Mouse (Mus musculus): ENCODE results near the gene 1700025C18Rik.

The 1700025C18Rik gene

DNA sequence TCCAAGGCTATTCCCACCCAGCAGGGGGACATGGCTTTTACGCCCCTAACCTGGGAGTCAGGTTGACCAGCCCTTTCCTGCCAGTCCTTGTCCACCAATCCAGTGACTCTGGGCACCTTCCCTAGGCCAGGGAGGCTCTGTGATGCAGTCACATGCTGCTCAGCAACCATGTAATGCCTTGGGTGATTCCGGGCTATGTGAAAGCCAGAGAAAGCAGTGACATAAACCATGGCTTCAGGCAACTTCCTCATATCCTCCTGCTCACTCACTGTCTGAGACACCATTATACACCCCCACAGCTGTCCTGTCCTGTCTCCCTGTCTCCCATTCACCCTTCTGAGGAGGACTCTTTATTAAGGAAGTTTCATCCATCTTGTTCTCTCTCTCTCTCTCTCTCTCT lies at the start of gene 1700025C18Rik:
Gene 1700025C18Rik, minus strand, starts transcription at position 101 of the 400 bp plus-strand sequence.
- DNase-seq (ENCODE audit: low spot score in 2 of 2) = no peak

DNA sequence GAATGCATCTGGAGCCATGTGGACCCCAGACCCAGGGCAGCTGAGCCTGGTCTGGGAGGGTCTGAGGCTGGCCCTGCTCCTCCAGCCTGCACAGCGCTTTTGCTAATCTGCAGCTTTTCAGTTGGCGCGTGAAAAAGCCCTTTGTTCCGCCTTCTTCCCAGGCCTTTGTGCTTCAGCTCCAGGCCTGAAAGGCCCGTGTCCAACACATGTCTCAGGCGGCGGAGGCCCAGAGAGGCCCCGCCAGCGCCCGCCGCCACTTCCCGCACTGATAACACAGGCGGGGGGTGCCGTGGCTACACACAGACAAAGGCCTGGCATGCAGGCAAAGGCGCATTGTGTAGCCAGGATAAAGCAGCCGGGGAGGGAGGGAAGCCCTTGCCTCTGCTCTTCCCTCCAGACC lies 45.5 kb upstream of the 1700025C18Rik start:
- no peak for DNase-seq (ENCODE audit: low spot score in 2 of 2)

DNA sequence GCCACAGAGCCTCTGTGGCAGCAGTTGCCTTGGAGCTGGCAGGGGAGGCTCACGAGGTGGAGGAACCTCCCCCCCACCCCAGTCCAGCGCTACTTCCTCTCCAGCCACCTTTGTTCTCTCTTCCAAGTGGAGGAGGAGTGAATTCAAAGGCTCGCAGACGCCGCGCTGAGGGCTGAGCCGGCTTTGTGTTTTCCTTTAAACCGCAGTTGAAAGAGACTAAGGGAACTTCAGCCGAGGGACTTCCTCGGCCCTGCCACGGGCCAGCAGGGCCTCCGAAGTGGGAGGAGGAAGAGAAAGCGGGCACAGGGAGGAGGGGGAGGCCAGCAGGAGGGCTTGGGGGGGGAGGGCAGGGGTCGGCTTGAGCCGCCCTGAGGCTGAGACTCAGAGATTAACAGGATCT lies 43.0 kb upstream of the 1700025C18Rik start:
- peak in 1 of 2 experiments; percentile 9 for DNase-seq (ENCODE audit: low spot score in 2 of 2)

DNA sequence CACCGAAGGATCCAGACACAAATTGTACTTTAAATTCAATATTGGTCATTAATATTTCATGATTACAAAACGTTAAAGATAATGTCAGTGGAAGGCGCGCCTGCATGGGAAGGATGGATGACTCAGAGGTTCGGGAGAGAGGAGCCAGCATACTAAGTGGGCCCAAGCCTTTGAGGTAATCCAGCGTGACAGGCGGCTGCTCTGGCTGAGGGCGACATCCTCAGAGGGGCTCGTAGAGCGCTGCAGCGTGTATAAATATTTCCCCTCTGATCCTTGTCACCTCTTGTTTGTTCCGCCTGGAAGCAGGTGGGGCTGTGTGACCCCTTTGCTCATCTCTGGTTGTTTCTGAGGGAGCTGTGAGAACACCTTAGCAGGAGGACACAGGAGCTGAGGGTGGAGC lies 40.9 kb upstream of the 1700025C18Rik start:
- no peak for DNase-seq (ENCODE audit: low spot score in 2 of 2)

DNA sequence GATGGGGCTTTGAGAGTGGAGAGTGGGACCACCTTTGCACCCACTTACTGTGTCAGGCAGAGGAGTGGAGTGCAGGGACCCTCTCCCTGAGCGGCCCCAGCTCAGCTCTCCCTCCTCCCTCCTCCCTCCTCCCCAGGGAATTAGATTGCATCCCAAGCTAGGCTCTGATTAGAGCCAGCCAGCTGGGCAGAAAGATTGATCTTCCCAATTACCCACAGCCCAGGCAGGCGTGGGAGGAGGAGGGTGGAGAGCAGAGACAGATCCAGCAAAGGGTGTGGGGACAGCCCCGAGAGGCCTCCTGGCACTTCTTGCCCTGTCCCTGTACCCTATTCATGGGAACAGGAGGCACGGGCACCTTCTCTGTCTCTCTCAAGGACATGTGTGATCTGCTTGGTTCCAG lies 38.6 kb upstream of the 1700025C18Rik start:
- no peak for DNase-seq (ENCODE audit: low spot score in 2 of 2)

DNA sequence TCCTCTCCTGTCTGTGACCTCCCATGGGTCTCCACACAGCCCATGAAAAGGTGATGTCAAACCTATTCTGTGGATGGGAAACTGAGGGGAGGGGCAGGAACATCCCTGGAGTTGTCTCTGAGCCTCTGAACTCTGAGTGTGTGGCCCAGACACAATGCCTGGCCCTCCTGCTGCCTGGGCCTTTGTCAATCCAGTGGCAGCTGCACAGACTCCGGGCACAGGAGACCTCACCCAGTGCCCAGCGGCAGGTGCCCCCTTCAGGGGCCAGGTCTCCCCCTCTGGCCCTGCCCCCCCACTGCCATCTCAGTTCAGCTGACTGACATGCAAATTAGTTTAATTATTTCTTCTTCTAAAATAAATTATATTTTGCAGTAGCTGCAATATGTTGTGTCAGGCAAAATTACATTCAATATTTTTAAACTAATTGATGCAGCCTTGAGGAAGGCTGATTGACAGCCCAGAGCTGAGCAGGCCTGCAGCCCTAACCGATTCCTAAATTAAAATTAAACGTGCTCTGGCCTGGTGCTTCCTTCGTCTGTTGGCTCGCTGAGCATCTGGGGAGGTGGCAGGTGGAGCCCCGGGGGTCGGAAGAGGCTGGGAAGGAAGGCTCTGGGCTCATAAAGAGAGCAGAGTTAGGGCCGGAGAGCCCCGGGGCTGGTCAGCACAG lies 36.5 kb upstream of the 1700025C18Rik start:
- no peak for DNase-seq (ENCODE audit: low spot score in 2 of 2)

DNA sequence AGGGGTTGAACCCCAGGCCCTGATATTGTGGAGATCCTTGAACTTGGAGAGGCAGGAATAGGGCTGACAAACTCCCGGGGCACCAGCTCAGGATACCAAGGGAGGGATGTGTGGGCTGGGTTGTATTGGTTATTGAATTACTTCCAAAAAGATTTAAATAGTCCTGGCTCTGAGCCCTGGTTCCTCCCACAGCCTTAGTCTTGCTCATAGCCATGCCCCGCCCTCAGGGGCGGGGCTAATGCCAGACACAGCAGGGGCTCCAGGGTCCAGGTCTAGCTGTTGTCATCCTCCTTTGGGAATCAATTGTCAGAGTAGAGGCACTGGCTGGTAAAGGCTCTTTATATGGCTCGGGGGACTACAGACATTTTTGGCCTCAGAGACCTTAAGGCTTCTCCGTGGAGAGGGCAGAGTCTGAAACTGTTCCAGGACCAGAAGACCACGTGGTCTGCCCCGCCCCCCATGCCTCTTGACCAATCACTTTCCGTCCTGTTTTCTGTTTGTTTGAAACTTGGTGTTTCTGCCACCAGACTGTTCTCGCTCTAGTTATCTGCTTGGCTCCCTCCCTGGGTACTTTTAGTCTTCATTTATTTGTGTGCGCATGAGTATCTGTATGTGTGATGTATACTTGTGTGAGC lies 30.8 kb upstream of the 1700025C18Rik start:
- no peak for DNase-seq (ENCODE audit: low spot score in 2 of 2)

DNA sequence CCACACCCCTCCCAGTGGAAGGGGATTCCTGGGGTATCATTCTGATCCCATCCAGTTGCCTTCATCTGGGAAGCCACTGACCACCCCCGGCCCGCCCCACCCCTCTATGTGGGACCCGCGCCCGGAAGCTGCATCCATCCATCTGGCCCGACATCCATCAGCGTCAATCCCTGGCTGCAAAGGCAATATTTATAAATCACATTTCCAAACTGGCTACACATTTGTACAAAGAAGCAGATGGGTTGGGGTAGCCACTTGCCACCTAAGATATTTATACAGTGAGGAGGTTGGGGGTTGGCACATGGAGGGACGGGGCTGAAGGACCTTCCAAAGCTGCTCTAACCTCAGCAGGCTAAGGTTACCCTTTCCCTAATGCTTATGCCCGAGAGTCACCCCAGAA lies 30.2 kb upstream of the 1700025C18Rik start:
- no peak for DNase-seq (ENCODE audit: low spot score in 2 of 2)

DNA sequence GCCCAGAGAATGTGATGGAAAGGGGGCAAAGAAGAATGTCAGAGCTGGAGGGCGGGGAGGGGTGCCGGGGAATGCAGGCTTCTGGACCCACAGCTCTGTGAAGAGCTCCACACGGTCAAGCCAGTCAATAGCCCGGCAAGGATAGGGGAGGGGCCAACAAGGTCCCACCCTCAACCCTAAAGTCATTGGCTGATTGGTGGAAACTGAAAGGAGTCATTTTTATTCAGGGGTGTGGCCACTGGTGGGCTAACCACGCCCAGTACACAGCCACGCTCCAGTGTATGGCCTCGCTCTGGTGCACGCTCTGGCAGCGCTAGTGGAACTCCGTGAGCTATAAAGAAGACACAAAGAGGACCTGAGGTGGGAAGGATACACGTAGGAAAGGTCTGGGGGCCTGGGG lies 23.2 kb upstream of the 1700025C18Rik start:
- no peak for DNase-seq (ENCODE audit: low spot score in 2 of 2)

DNA sequence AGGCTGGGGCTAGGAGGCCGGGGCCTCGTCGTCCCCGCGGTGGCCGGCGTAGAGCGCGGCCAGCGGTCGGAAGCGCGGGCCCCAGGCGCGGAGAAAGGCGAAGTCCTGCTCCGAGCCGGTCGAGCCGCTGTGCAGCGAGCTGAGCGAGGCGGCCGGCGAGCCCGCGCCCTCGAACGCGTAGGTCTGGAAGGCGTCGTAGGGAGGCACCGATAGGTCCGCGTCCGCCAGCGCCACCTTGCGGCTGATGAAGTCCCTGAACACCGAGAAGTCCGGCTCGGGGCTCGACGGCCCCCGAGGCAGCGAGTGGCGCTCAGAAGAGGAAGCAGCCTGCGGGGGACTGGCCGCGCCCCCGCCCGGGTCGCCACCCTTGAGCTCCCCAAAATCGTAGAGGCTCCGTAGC lies 21.6 kb upstream of the 1700025C18Rik start:
- peak; percentile 66 to 70 for DNase-seq (ENCODE audit: low spot score in 2 of 2)

DNA sequence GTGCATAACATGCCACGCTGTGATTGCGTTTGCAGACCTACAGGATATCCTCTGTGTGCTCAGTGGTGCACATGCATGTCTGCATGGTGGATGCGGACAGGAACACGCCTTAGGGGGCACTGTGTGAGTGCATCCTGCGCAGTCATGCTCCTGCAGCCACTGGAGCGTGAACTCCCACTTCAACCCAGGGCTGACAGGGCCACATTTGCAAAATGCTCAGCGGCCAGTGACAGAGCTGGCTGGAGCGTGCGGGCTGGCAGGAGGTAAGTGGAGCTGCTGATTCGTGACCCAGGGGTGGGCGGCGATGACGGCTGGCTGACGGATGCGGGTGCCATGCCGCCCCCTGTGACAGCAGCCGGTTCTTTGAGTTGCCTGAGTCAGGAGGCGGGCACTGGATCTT lies 16.0 kb upstream of the 1700025C18Rik start:
- no peak for DNase-seq (ENCODE audit: low spot score in 2 of 2)

DNA sequence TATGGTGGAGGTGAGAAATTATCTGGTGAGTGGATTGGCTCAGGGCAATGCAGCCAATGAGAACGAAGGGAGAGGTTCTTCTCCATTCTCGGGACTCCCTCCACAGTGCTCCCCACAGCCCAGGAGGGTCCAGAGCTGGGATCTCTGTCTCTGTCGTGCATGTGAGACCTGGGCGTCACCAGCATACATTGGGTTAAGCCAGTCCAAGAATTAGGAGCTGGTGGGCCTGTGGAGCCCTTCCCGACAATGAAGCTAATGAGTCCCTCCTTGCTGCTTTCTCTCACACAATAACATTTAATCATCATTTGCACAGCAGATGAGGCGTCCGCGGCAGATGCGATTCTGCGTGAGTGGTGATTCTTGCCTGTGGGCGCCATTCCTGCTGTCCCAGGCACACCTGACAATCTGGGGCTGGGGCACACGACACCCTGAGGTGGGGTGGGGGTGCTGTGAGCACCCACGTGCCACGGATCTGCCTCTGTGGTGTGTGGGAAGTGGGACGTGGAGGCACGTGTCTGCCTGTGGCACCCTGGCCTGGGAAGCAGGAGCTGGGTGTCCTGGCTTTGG lies 15.0 kb upstream of the 1700025C18Rik start:
- DNase-seq (ENCODE audit: low spot score in 2 of 2) = no peak

DNA sequence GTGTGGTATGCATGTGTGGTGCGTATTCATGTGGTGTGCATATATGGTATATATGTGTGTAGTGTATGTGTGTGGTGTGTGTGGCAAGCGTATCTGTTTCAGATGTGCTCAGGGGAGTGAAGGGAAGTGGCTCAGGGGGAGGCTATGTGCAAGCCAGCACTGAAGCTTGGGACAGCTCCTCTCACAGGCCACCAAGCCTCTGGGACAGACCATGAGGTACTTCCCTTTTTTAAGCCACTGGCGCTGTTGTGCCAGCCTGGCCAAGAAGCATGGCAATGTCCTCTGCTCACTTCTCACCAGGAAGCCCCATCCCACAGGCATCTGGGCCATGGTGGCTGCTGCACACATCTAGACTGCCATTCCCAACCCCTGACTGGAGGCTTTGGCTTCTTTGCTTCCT lies 12.4 kb upstream of the 1700025C18Rik start:
- DNase-seq (ENCODE audit: low spot score in 2 of 2) = no peak

DNA sequence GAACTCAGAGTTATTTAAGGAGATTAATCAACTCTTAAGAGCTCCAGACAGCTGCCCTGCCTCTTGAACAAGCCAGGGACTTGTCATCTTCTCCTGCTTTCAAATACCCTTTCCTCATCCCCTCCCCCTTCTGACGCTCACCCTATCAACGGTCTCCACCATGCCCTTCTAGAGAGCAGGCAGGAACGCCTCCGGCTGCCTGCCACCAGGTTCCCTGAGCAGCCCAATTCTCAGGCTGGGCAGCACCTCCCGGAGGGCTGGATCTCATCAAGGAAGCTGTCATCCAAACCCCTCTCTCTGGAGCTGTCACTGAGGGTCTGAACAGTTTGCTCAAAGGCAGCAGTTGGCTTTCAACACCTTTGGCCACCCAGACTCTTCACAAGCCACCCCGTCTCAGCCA lies 10.2 kb upstream of the 1700025C18Rik start:
- no peak for DNase-seq (ENCODE audit: low spot score in 2 of 2)

DNA sequence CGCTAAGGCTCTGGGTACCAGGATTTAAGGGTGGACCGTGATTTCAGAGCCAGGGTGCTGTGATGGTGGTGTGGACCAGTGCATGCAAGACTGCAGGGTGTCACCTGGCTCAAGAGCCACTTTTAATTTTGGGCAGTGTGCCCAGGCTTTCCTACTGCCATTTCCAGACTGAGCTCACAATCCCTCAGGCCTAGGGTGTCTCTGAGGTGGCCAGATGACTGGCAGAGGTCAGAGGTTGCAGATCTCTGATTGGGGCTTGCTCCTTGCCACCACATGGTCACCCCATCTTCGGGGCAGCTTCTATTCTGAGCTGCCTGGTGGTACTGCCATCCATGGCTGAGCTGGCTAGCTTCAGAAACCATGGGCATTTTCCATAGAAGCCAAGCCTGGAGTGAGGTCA lies 8.3 kb upstream of the 1700025C18Rik start:
- DNase-seq (ENCODE audit: low spot score in 2 of 2) = no peak

DNA sequence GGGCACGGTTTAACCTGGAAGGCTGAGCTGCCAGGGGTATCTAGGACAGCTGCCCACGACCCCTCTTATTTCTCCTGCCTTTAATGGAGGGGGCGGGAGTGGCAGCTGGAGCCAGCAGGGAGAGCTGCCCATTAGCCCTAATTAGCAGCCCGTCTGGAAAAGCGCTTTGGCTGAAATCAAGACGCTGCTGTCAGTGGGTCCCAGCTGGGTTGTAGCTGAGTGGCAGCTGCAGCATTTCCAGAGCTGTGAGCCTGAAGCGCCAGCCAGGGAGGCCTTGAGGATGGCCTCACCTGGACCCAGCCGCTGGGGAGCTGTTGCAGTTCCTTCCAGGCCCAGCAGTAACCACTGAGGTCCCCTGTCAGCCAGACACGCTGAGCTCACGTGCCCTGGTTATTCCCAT lies 5.8 kb upstream of the 1700025C18Rik start:
- no peak for DNase-seq (ENCODE audit: low spot score in 2 of 2)

DNA sequence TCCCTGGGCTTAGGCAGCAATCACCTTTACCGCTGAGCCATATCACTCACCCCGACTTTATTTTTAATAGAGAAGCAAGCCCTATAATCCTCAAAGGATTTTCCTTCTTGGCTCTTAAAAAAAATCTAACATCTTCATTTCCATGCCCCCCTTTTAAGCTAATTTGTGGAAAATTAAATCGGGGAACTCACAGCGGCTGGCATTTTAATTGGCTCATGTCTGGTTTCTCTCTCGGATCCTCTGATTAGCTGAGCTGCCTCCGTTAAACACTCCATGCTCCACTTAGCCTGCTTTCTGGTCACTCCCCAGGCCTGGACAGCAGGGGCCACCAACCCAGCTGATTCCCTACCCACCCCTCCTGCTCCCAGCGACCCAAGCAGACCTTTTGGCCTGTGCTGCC lies 1.8 kb upstream of the 1700025C18Rik start:
- DNase-seq (ENCODE audit: low spot score in 2 of 2) = no peak

DNA sequence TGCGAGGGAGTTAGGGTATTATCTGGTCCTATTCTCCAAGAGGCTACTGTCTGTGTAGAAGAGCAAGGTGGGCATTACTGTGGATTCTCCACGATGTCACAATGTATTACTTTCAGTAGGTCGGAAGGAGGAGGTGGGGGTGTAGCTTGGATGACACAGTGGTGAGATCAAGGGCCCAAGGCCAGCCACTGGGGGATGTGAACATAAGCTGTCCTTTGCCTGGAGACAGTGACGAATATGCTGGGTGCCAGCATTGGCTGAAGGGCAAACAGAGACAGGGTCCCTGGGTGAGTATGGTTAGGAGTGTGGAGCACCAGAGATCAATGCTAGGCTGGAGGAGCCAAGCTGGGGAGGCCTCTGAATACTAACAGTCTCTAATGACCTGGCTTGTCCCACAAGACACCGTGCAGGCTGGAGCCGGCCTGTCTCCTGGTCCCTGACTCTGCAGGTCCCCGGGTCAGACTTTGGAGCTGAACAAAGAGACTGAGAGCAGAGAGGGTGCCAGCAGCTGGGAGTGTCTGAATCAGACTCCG lies 949 bp upstream of the 1700025C18Rik start:
- DNase-seq (ENCODE audit: low spot score in 2 of 2) = no peak

DNA sequence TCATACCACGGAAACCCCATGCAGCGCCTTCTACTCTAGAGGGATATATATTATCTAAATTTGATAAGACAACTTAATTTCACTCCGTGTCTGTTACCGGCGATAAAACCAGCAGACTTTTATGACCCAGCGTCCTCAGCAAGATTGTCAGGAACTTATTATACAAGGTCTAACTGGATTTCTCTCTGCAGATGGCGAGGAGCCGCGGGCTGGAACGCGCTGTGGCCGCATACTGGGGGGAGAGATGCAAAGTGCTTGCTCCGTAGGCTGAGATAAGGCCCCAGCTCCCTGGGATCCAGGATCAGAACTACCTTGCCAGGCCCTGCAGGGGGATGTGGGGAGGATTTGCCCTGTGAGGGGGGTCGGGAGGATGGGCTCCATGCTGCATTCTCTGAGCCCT lies 1.1 kb downstream of the 1700025C18Rik start:
- DNase-seq (ENCODE audit: low spot score in 2 of 2) = no peak

DNA sequence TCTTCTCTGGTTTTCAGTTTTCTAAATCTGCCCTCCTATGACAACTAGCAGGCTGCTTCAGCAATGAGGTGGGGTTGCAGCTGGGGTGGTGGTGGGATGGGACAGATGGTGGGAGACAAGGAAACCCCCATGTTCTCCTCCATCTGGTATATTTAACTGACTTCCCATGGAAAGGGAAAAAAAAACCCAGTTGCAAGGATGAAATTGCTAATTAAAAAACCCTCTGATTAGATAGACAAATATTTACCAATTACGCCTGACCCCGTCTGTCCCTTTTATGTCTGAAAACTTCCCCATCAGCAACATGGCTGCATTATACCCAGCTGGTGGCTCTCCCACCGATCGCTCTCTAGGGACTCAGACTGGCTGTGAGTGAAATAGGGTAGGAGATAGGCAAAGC lies 3.9 kb downstream of the 1700025C18Rik start:
- no peak for DNase-seq (ENCODE audit: low spot score in 2 of 2)

DNA sequence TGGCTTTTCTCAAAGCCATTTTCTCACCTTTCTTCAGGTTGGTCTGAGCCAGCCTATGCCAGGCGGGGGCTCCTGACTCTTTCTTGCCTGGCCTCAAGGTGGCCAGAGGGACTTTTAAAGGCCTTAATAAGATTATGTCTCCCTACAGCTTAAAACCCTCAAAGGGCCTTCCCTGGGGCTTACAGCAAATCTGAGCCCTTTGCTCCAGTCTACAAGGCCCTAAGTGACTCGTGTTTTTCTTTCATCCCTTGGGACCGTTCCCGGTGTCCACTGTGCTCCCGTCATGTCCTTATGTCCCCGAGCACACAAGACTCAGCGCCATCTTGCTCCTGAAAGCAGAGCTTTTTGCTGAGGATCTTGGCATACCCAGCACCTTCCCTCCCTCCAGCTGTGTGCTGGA lies 9.3 kb downstream of the 1700025C18Rik start:
- no peak for DNase-seq (ENCODE audit: low spot score in 2 of 2)

DNA sequence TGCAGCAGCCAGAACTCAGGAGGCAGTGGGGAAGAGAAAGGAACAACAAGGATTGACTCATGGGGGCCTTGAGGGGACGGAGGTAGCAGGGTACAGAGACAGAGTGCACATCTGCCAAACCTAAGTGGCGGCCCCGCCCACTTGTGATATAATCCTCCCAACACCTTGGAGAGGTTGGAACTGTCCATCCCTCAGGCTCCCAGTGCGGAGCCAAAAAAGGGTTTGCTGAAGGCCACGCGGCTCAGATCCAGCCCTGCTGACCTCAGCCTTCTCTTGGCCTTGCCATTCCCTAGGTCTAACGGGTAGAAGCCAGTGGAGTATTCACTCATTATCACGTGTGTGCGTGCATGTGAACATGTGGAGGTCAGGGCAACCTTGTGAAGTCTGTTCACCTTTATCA lies 9.9 kb downstream of the 1700025C18Rik start:
- no peak for DNase-seq (ENCODE audit: low spot score in 2 of 2)

DNA sequence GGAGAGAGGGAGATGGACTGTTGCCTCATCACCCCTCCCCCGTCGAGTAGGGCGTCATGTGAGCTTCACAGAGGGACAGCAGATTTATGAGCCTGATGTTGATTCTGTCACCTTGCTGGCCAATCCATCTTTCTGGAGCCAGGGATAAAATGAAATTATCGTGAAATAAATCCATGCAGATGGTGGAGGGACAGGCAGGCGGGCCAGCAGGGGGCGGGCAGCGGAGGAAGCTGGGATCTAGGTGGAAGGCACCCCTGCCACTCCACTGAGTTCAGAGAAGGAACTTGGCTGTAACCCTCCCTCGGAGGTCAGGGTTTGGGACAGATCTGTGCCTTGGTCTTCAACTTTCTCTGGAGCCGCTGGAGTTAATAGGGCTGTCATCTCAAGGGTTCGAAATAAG lies 11.9 kb downstream of the 1700025C18Rik start:
- no peak for DNase-seq (ENCODE audit: low spot score in 2 of 2)
